Mouse (Mus musculus) megakaryocyte, embryonic 14.5 days (primary cell): ENCODE data around the gene Adgrl3. TPM values are rescaled to one million over a fixed set of nuclear protein-coding genes. Genes with fewer than 3 reads are reported as not detected.

ENCODE experiments used
- H3K27me3 ChIP-seq: replicated peaks from 2 replicates; pipeline ENCODE3; 2012; ENCODE audit warnings: inconsistent platforms
- H3K36me3 ChIP-seq: replicated peaks from 2 replicates; pipeline ENCODE3; 2012; ENCODE audit warnings: low read length, inconsistent platforms, mixed read lengths
- H3K4me1 ChIP-seq: 2 replicates; pipeline ENCODE4 v1.6.1; 2012; ENCODE audit warnings: inconsistent platforms
- H3K4me3 ChIP-seq: replicated peaks from 2 replicates; pipeline ENCODE3; 2012; ENCODE audit warnings: moderate library complexity, mild to moderate bottlenecking, inconsistent platforms
- H3K9me3 ChIP-seq: 2 replicates; pipeline ENCODE4 v1.6.1; 2012; ENCODE audit warnings: inconsistent platforms
- FLI1 ChIP-seq: IDR thresholded peaks from 2 replicates; pipeline ENCODE4 v1.6.1; 2012; ENCODE audit warnings: low read length, inconsistent platforms, mixed read lengths
- GATA1 ChIP-seq: IDR thresholded peaks from 3 replicates; pipeline ENCODE4 v1.6.1; 2012; ENCODE audit warnings: mixed read lengths, low read length, inconsistent platforms, borderline replicate concordance
- polyA plus RNA-seq: library from polyadenylated mRNA; stranded (reverse); fragments of >175 nt; gene quantifications from 2 replicates; pipeline ENCODE4 v1.2.3, GENCODE M21; 2012; ENCODE audit warnings: low replicate concordance; ENCODE audit not compliant: insufficient read depth

Adgrl3 gene
- polyA plus RNA-seq, 1 experiment = 0.10 TPM

GRCm38 (mm10) chr5:81224465-81224864 is 204.5 kb downstream of the Adgrl3 start:
- no peak for TF ChIP-seq GATA1
- TF ChIP-seq FLI1 = no peak
- H3K4me1 ChIP-seq = no peaks in the 10 kb centered on the region
- no peaks in the 10 kb centered on the region for H3K36me3 ChIP-seq
- H3K4me3 ChIP-seq = no peak overlapping the region
- no peaks in the 10 kb centered on the region for H3K27me3 ChIP-seq
- H3K9me3 ChIP-seq = no peaks in the 10 kb centered on the region

- Histone ChIP-seq H3K27me3 (no peaks in the 10 kb centered on the region), H3K36me3 (no peaks in the 10 kb centered on the region), H3K9me3 (no peaks in the 10 kb centered on the region), H3K4me1 (no peaks in the 10 kb centered on the region), H3K4me3 (no peak overlapping the region)
- TF ChIP-seq FLI1 (no peak), GATA1 (no peak)
These were observed 205.5 kb downstream of the Adgrl3 start for GRCm38 (mm10) chr5:81225486-81225885.

- Histone ChIP-seq H3K9me3 (no peaks in the 10 kb centered on the region), H3K4me1 (no peaks in the 10 kb centered on the region), H3K27me3 (no peaks in the 10 kb centered on the region), H3K4me3 (no peak overlapping the region), H3K36me3 (no peaks in the 10 kb centered on the region)
- TF ChIP-seq GATA1 (no peak), FLI1 (no peak)
These were observed 207.3 kb downstream of the Adgrl3 start for GRCm38 (mm10) chr5:81227256-81227655.

- Histone ChIP-seq H3K27me3 (no peaks in the 10 kb centered on the region), H3K4me3 (no peak overlapping the region), H3K36me3 (no peaks in the 10 kb centered on the region), H3K9me3 (no peaks in the 10 kb centered on the region), H3K4me1 (no peaks in the 10 kb centered on the region)
- TF ChIP-seq FLI1 = no peak
- TF ChIP-seq GATA1 = no peak
These were observed 228.8 kb downstream of the Adgrl3 start for GRCm38 (mm10) chr5:81248724-81249123.

GRCm38 (mm10) chr5:81256091-81256490 is 236.2 kb downstream of the Adgrl3 start:
- Histone ChIP-seq H3K9me3 (no peaks in the 10 kb centered on the region), H3K36me3 (no peaks in the 10 kb centered on the region), H3K4me3 (no peak overlapping the region), H3K4me1 (no peaks in the 10 kb centered on the region), H3K27me3 (no peaks in the 10 kb centered on the region)
- TF ChIP-seq GATA1 = no peak
- TF ChIP-seq FLI1 = no peak

- TF ChIP-seq FLI1 (no peak), GATA1 (no peak)
- Histone ChIP-seq H3K9me3 (no peaks in the 10 kb centered on the region), H3K27me3 (no peaks in the 10 kb centered on the region), H3K36me3 (no peaks in the 10 kb centered on the region), H3K4me3 (no peak overlapping the region), H3K4me1 (no peaks in the 10 kb centered on the region)
These were observed 249.8 kb downstream of the Adgrl3 start for GRCm38 (mm10) chr5:81269689-81270088.

GRCm38 (mm10) chr5:81275346-81276047 is 255.6 kb downstream of the Adgrl3 start:
- Histone ChIP-seq H3K4me1 (no peaks in the 10 kb centered on the region), H3K9me3 (no peaks in the 10 kb centered on the region), H3K36me3 (no peaks in the 10 kb centered on the region), H3K27me3 (no peaks in the 10 kb centered on the region), H3K4me3 (no peak overlapping the region)
- no peak for TF ChIP-seq FLI1
- no peak for TF ChIP-seq GATA1

GRCm38 (mm10) chr5:81279246-81279645 is 259.3 kb downstream of the Adgrl3 start:
- Histone ChIP-seq H3K9me3 (no peaks in the 10 kb centered on the region), H3K4me1 (no peaks in the 10 kb centered on the region), H3K4me3 (no peak overlapping the region), H3K27me3 (no peaks in the 10 kb centered on the region), H3K36me3 (no peaks in the 10 kb centered on the region)
- TF ChIP-seq FLI1 = no peak
- no peak for TF ChIP-seq GATA1

GRCm38 (mm10) chr5:81285643-81286042 is 265.7 kb downstream of the Adgrl3 start:
- Histone ChIP-seq H3K27me3 (no peaks in the 10 kb centered on the region), H3K4me3 (no peak overlapping the region), H3K4me1 (no peaks in the 10 kb centered on the region), H3K36me3 (no peaks in the 10 kb centered on the region), H3K9me3 (no peaks in the 10 kb centered on the region)
- TF ChIP-seq FLI1 (no peak), GATA1 (no peak)

GRCm38 (mm10) chr5:81301874-81302273 is 281.9 kb downstream of the Adgrl3 start:
- Histone ChIP-seq H3K27me3 (no peaks in the 10 kb centered on the region), H3K36me3 (no peaks in the 10 kb centered on the region), H3K9me3 (peaks cover 3% of the 10 kb centered on the region), H3K4me3 (no peak overlapping the region), H3K4me1 (no peaks in the 10 kb centered on the region)
- TF ChIP-seq GATA1 (no peak), FLI1 (no peak)
